Mouse (Mus musculus): ENCODE measurements around the gene Cdk19. TPM values are rescaled to one million over a fixed set of nuclear protein-coding genes. Genes with fewer than 3 reads are reported as not detected.

Gene Cdk19
- polyA plus RNA-seq, 2 experiments from 2014 or later = 11.4 to 18.3 TPM

DNA sequence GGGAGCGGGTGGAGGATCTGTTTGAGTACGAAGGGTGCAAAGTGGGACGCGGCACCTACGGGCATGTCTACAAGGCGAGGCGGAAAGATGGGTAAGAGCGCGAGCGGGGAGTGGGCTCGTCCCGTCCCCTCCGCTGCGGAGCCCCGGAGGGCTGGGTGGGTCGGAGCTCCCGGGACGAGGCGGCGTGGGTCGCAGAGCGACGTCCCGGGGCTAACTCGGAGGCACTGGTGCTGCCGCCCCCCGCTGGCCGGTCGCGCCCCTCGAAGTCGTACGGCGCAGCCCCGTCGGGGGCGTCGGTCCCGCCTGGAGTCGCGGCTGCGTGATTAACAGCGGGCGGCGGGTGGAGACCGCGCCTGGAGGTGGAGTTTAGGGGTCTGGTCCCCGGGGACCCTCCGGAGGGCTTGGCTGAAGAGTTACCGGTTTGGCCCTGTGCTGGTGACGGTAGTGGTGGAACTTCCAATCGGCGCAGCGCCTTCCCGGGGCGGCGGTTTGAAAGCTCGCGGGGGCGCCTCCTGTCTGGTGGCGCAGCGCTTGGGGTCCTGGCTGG is 10.3 kb downstream of the Cdk19 start:
- peak; percentile 2 for ATAC-seq

DNA sequence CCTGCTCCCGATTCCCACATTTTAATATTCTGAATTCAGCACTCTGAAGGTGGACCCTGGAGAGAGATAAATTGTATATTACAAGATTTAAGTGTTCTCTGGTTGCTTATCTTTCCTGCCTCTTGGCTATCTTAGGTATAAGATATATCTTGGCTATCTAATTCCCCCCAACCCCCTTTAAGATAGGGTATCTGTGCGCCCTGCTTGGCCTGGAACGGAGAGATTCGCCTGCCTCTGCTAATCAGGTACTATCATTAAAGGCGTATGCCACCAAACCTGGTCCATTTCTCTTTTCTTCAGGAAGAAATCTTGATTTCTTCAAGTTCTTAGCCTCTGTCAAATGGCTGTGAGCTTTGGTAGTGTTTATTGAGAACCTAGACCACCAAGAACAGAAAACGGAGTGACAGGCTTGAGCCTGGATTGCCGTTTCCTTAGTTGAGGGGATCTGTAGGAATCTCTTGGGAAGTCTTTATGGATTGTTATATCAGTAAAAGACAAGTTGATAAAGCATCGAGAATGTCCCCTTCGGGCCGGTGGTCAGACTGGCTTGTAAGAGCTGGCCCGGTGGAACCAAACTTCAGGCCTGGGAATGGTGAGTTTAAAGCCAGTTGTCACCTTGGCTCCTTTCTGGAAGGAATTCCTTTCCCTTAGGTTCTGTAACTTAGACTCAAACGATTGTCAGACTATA is 11.0 kb downstream of the Cdk19 start:
- ATAC-seq = no peak

- no peak for ATAC-seq
These were observed 11.8 kb downstream of the Cdk19 start for GRCm38 (mm10) chr10:40351156-40351555.

DNA sequence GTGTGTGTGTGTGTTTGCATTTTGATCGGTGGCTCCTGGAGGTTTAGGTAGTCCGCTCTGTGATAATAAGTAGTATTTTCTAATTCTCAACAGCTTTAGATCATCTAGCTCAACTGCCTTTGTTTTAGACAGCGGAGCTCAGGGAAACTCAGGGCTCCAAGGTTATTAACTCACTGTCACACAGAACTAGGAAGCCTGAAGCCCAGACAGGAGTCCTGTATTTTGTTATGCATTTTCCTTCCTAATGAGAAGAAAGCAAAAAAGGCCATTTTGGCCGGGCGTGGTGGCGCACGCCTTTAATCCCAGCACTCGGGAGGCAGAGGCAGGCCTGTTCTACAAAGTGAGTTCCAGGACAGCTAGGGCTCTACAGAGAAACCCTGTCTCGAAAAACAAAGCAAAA is 14.7 kb downstream of the Cdk19 start:
- ATAC-seq = no peak

- no peak for ATAC-seq
These were observed 15.2 kb downstream of the Cdk19 start for GRCm38 (mm10) chr10:40354556-40354955.

- ATAC-seq = no peak
These were observed 18.8 kb downstream of the Cdk19 start for GRCm38 (mm10) chr10:40358166-40358565.

GRCm38 (mm10) chr10:40359131-40359530 is 19.8 kb downstream of the Cdk19 start:
- no peak for ATAC-seq

- ATAC-seq = no peak
These were observed 23.6 kb downstream of the Cdk19 start for GRCm38 (mm10) chr10:40363004-40363403.

GRCm38 (mm10) chr10:40364642-40365361 is 25.4 kb downstream of the Cdk19 start:
- no peak for ATAC-seq

- no peak for ATAC-seq
These were observed 26.6 kb downstream of the Cdk19 start for GRCm38 (mm10) chr10:40365991-40366390.

GRCm38 (mm10) chr10:40368516-40368915 is 29.2 kb downstream of the Cdk19 start:
- ATAC-seq = no peak

- peak; percentile 21 for ATAC-seq
These were observed 30.8 kb downstream of the Cdk19 start for GRCm38 (mm10) chr10:40370156-40370555.

DNA sequence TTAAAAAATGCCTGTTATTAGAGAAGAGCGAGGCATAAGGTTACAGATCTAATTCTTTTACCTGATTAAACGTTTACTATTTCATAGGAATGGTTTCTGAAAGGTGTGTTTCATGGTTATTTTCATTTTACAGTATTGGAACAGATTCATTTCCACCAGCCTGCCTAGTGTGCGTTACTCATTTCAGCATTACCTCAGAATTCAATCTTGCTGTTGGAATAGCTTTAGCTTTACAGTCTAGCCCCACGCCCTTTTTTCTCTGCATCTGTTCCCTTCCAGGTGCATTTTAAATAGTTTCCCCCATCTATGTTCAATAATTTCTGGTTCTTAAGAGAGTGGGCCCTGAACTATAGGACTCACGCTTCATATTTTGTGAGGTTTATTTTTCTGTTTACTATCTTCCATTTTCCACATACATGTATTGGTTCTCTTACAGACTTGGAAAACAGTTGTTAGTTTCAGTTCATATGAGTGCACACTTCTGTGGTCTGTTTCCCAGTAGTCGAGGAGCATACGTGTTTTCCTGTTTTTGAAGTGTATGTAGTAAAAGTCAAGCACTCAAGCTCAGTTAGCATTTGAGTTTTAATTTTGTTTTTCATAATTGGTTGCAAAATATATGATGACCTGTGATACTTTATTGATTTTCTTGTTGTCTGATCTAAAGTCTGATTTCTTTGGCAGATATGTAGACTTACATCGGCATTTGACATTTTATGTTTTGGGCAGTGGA is 32.0 kb downstream of the Cdk19 start:
- ATAC-seq = peak; percentile 50

GRCm38 (mm10) chr10:40371914-40372675 is 32.7 kb downstream of the Cdk19 start:
- peak; percentile 46 for ATAC-seq

- no peak for ATAC-seq
These were observed 34.4 kb downstream of the Cdk19 start for GRCm38 (mm10) chr10:40373749-40374148.

GRCm38 (mm10) chr10:40374828-40375227 is 35.5 kb downstream of the Cdk19 start:
- ATAC-seq = no peak

DNA sequence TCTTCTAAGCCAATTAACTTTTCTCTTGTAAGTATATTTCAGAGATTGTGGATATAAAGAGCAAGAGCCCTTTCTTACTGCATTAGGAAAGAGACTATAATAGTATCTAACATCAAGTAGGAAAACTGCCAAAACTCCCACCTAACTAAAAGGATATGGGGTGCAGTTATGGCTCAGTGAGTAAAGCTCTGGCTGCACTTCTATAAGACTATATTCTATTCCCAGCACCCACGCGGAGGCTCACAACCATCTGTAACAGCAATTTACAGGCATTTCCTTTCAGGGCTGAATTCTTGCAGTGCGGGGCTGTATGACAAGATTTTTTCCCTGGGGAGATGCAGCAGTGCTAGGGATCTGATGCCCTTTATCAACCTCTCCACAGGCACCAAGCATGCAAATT is 36.9 kb downstream of the Cdk19 start:
- no peak for ATAC-seq

DNA sequence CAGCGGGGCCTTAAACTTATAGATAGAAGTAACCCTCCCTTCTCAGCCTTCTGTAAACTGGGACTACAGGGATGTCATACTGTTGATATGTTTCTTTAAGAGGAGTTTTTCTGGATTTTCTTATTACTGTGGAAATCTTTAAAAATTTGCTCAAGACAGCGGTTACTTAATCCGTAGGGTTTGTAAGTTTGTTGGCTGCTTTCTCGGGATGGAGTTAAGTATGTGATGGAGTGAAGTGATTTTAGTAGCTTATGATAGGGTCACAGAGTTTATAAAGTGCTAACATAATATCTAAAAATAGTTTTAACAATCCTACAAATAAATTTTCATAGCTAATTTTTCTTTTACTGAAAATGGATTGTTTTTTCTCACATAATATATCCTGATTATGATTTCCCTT is 38.9 kb downstream of the Cdk19 start:
- ATAC-seq = no peak

GRCm38 (mm10) chr10:40379682-40380081 is 40.3 kb downstream of the Cdk19 start:
- no peak for ATAC-seq

GRCm38 (mm10) chr10:40385397-40385796 is 46.0 kb downstream of the Cdk19 start:
- no peak for ATAC-seq

- ATAC-seq = peak; percentile 79
These were observed 46.8 kb downstream of the Cdk19 start for GRCm38 (mm10) chr10:40386126-40386525.

- no peak for ATAC-seq
These were observed 54.2 kb downstream of the Cdk19 start for GRCm38 (mm10) chr10:40393447-40394143.
